Mouse (Mus musculus) cerebellum, adult (tissue): ENCODE data around the gene Rsc1a1.

ENCODE experiments used
- ATAC-seq: cut with Nextera tagmentation; 2 replicates; pipeline ENCODE4 v1.9.2; 2017; ENCODE audit warnings: mild to moderate bottlenecking, moderate library complexity, mixed read lengths; ENCODE audit not compliant: insufficient number of reproducible peaks, low FRiP score, low TSS enrichment

The Rsc1a1 gene

GRCm38 (mm10) chr4:141705331-141705730 lies 19.9 kb upstream of the Rsc1a1 start:
- ATAC-seq = no peak

- ATAC-seq = no peak
Observed at GRCm38 (mm10) chr4:141704625-141705024, 19.2 kb upstream of the Rsc1a1 start.

GRCm38 (mm10) chr4:141694719-141695118 lies 9.3 kb upstream of the Rsc1a1 start:
- ATAC-seq = no peak

GRCm38 (mm10) chr4:141688505-141688904 lies 3.1 kb upstream of the Rsc1a1 start:
- no peak for ATAC-seq

GRCm38 (mm10) chr4:141686525-141686924 lies 1.1 kb upstream of the Rsc1a1 start:
- ATAC-seq = no peak

GRCm38 (mm10) chr4:141686093-141686492 lies 694 bp upstream of the Rsc1a1 start:
- ATAC-seq = no peak

- ATAC-seq = no peak
Observed at GRCm38 (mm10) chr4:141682706-141683230, 2.6 kb downstream of the Rsc1a1 start.

GRCm38 (mm10) chr4:141681767-141682166 lies 3.6 kb downstream of the Rsc1a1 start:
- ATAC-seq = no peak

GRCm38 (mm10) chr4:141680892-141681291 lies 4.5 kb downstream of the Rsc1a1 start:
- no peak for ATAC-seq

GRCm38 (mm10) chr4:141679016-141679415 lies 6.4 kb downstream of the Rsc1a1 start:
- ATAC-seq = no peak

GRCm38 (mm10) chr4:141676462-141676979 lies 8.9 kb downstream of the Rsc1a1 start:
- ATAC-seq = no peak

GRCm38 (mm10) chr4:141672325-141672724 lies 13.1 kb downstream of the Rsc1a1 start:
- no peak for ATAC-seq

- ATAC-seq = no peak
Observed at GRCm38 (mm10) chr4:141671389-141671788, 14.0 kb downstream of the Rsc1a1 start.

- ATAC-seq = no peak
Observed at GRCm38 (mm10) chr4:141669898-141670712, 15.3 kb downstream of the Rsc1a1 start.

GRCm38 (mm10) chr4:141664799-141665198 lies 20.6 kb downstream of the Rsc1a1 start, which contains the start of gene Plekhm2:
Gene Plekhm2, minus strand, starts transcription at chr4:141664899.
- ATAC-seq = 0 out of 2 replicates have a peak, but pooled peaks have one; percentile 9

- peak; percentile 92 for ATAC-seq
Observed at GRCm38 (mm10) chr4:141664011-141664745, 21.2 kb downstream of the Rsc1a1 start.

- ATAC-seq = no peak
Observed at GRCm38 (mm10) chr4:141663122-141663931, 22.1 kb downstream of the Rsc1a1 start.

- no peak for ATAC-seq
Observed at GRCm38 (mm10) chr4:141660884-141661283, 24.5 kb downstream of the Rsc1a1 start.

- no peak for ATAC-seq
Observed at GRCm38 (mm10) chr4:141659739-141660138, 25.7 kb downstream of the Rsc1a1 start.

GRCm38 (mm10) chr4:141658846-141659484 lies 26.4 kb downstream of the Rsc1a1 start:
- no peak for ATAC-seq
